Mouse (Mus musculus): ENCODE data around the gene Ppp1r3f.

Ppp1r3f gene

DNA sequence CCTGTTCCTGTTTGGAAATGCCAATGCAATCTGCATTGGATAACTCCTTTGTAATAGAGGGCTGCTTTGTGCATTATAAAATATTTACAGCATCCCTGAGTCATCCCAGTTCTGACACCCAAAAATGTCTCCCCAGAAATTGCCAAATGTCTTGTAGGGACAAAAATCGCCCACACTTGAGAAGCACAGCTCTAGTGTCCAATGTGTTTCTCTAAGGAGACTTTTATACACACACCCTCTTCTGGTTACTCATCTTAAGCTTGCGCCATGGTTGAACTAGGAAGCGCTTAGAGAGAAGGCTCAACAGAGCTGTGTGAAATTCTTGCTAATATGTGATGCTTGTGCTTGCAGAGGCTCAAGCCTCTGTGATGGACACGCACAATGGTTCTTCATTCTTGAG, 20.6 kb downstream of the Ppp1r3f start:
- DNase-seq (ENCODE audit: low read depth) = no peak

DNA sequence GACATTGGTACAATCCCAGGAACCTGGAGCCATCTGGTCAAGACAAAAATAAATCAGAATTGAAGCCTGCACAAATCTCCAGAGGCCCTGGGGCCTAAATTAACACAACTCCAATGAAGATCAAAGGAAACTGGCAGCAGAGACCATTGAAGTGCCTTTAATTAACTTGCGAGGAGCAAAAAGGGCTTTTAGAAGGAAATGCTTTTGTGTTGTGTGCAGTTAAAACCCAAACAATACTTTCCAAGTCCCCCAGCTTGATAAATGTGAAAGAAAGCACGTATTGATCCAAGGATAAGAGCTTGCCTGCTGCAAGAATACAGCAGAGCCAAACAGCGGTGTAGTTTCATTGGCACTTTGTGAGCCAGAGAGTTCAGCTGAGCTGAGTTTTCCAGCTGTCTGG, 49.1 kb downstream of the Ppp1r3f start:
- DNase-seq (ENCODE audit: low read depth) = no peak

Measured in c-Kit-positive CD71-positive TER-119-negative erythroid progenitor cells, embryonic 14.5 days (primary cell).